ENCODE assay signal across 11 mouse cellular contexts in genomic region chr10:80857386-80857785, GRCm38 (mm10). TPM values are rescaled to one million over a fixed set of nuclear protein-coding genes. Genes with fewer than 3 reads are reported as not detected.
DNase-seq lines count a peak whose midpoint lies in the region; ATAC-seq and TF ChIP-seq lines count a peak whose summit lies in the region.
"Had no signal": no experiment of that assay in that cellular context is flagged by ENCODE, and none has a peak within 500 bp of the region (broad histone marks: within the 10 kb centered on the region; RNA-seq: fewer than 3 reads in every experiment).

No protein-coding gene starts in this region.

- intact Hi-C loops in left cerebral cortex, postnatal 14 days (cut with DNase I), result no loop called here

- peak overlapping the region; percentile 10; the same call in 1 of the 2 replicates for H3K9ac ChIP-seq in kidney, embryonic 15.5 days
- 0 out of 2 replicates have a peak overlapping the region, but pooled peaks have one; percentile 3 for H3K9ac ChIP-seq in forebrain, embryonic 15.5 days (replicated peaks)
- peak overlapping the region; percentile 38 for H3K9ac ChIP-seq in midbrain, embryonic 11.5 days (ENCODE audit: low read length)

- peaks cover 24% of the 10 kb centered on the region for H3K36me3 ChIP-seq in kidney, embryonic 15.5 days
- peaks cover 12% of the 10 kb centered on the region; the same call in 1 of the 2 replicates for H3K36me3 ChIP-seq in forebrain, embryonic 15.5 days
- H3K36me3 ChIP-seq in midbrain, embryonic 11.5 days (ENCODE audit: control insufficient read depth, insufficient read depth, low read length), result peaks cover 5% of the 10 kb centered on the region

- H3K4me2 ChIP-seq in kidney, embryonic 15.5 days, result no peak overlapping the region
- no peak overlapping the region for H3K4me2 ChIP-seq in forebrain, embryonic 15.5 days (replicated peaks)
- H3K4me2 ChIP-seq in midbrain, embryonic 11.5 days, result 0 out of 2 replicates have a peak overlapping the region, but pooled peaks have one; percentile 11

- H3K4me3 ChIP-seq in kidney, embryonic 15.5 days (replicated peaks), result no peak overlapping the region
- peak overlapping the region; percentile 64 for H3K4me3 ChIP-seq in bone marrow, adult 2 months (replicated peaks; ENCODE audit: control insufficient read depth, low read depth, low read length)
- H3K4me3 ChIP-seq in forebrain, embryonic 15.5 days, result no peak overlapping the region
- no peak overlapping the region for H3K4me3 ChIP-seq in midbrain, embryonic 11.5 days (ENCODE audit: low read depth, low read length)
- H3K4me3 ChIP-seq: myocyte had no signal

- 72% methylated on average over 8 of the region's 8 CpGs for WGBS in kidney, embryonic 15.5 days
- WGBS in bone marrow, adult 2 months, result 52% methylated on average over 8 of the region's 8 CpGs
- 34% methylated on average over 8 of the region's 8 CpGs for WGBS in forebrain, embryonic 15.5 days
- WGBS in midbrain, embryonic 11.5 days, result 63% methylated on average over 8 of the region's 8 CpGs

- H3K27ac ChIP-seq in kidney, embryonic 15.5 days, result no peak overlapping the region
- peak overlapping the region; percentile 97 for H3K27ac ChIP-seq in bone marrow, adult 2 months (ENCODE audit: control insufficient read depth, insufficient read depth, low read depth, low read length, poor library complexity)
- H3K27ac ChIP-seq in forebrain, embryonic 15.5 days (replicated peaks), result no peak overlapping the region
- no peak overlapping the region for H3K27ac ChIP-seq in midbrain, embryonic 11.5 days (ENCODE audit: low read depth, low read length)

- no peak for ATAC-seq in kidney, embryonic 15.5 days (replicated peaks; ENCODE audit: low FRiP score)
- ATAC-seq in forebrain, embryonic 15.5 days (replicated peaks), result no peak
- no peak for ATAC-seq in midbrain, embryonic 11.5 days (ENCODE audit: low FRiP score)

- H3K4me1 ChIP-seq in kidney, embryonic 15.5 days, result peaks cover 39% of the 10 kb centered on the region
- H3K4me1 ChIP-seq in bone marrow, adult 2 months (ENCODE audit: control insufficient read depth, insufficient read depth, low read length), result peaks cover 6% of the 10 kb centered on the region
- peaks cover 36% of the 10 kb centered on the region for H3K4me1 ChIP-seq in forebrain, embryonic 15.5 days
- peaks cover 19% of the 10 kb centered on the region for H3K4me1 ChIP-seq in midbrain, embryonic 11.5 days (ENCODE audit: control insufficient read depth, insufficient read depth, low read length)

- no peaks in the 10 kb centered on the region for H3K9me3 ChIP-seq in kidney, embryonic 15.5 days (replicated peaks)
- no peaks in the 10 kb centered on the region for H3K9me3 ChIP-seq in forebrain, embryonic 15.5 days
- no peaks in the 10 kb centered on the region for H3K9me3 ChIP-seq in midbrain, embryonic 11.5 days (ENCODE audit: control insufficient read depth, low read length)

- no peaks in the 10 kb centered on the region for H3K27me3 ChIP-seq in kidney, embryonic 15.5 days
- H3K27me3 ChIP-seq in forebrain, embryonic 15.5 days, result no peaks in the 10 kb centered on the region
- H3K27me3 ChIP-seq in midbrain, embryonic 11.5 days (ENCODE audit: control insufficient read depth, insufficient read depth, low read length), result no peaks in the 10 kb centered on the region

- TF ChIP-seq POLR2A in bone marrow, adult 2 months (IDR thresholded peaks at IDR 0.05; ENCODE audit: borderline replicate concordance, control insufficient read depth, low read depth, low read length), result no peak

- no peak for DNase-seq in kidney, adult 8-10 months
- DNase-seq in midbrain, embryonic 11.5 days (ENCODE audit: low spot score, missing footprints), result no peak
- no peak for DNase-seq in left cerebral cortex, postnatal 14 days (ENCODE audit: low spot score in 2 of 2)
- no peak for DNase-seq in urinary bladder, postnatal 25 days (ENCODE audit: low spot score)
- DNase-seq in cerebellum, adult 9-10 months, result no peak

- TF ChIP-seq CTCF in bone marrow, adult 2 months (IDR thresholded peaks at IDR 0.05; ENCODE audit: control insufficient read depth, insufficient read depth, low read length), result no peak

RNA-seq across cellular contexts. Expression of gene Sppl2b, which starts 2.3 kb away (rescaled TPM):
- 43.8 and 48.1 TPM in 2 replicates for polyA plus RNA-seq in kidney, embryonic 15.5 days (2015; fragmentation: Nextera tagmentation; extraction: Ambion mirVana)
- 68.6 and 109 TPM in 2 replicates for polyA plus RNA-seq in bone marrow, adult 2 months (2011; ENCODE audit: insufficient read depth, insufficient read length, low replicate concordance, missing spikeins)
- 58.7 and 61.0 TPM in 2 replicates for polyA plus RNA-seq in forebrain, embryonic 15.5 days (2015; fragmentation: Nextera tagmentation; extraction: Ambion mirVana)
- polyA plus RNA-seq in midbrain, embryonic 11.5 days (2014; fragmentation: Nextera tagmentation; extraction: Ambion mirVana), result 19.7 and 24.0 TPM in 2 replicates
- 10 to 100 TPM; 81.8 to 89.3 TPM for total RNA-seq in left cerebral cortex, postnatal 14 days (2021)

RNA-seq across cellular contexts. Expression of gene Lsm7, which starts 2.4 kb away (rescaled TPM):
- 303 and 328 TPM in 2 replicates for polyA plus RNA-seq in kidney, embryonic 15.5 days (2015; fragmentation: Nextera tagmentation; extraction: Ambion mirVana)
- 114 and 136 TPM in 2 replicates for polyA plus RNA-seq in bone marrow, adult 2 months (2011; ENCODE audit: insufficient read depth, insufficient read length, low replicate concordance, missing spikeins)
- 268 and 279 TPM in 2 replicates for polyA plus RNA-seq in forebrain, embryonic 15.5 days (2015; fragmentation: Nextera tagmentation; extraction: Ambion mirVana)
- 248 and 290 TPM in 2 replicates for polyA plus RNA-seq in midbrain, embryonic 11.5 days (2014; fragmentation: Nextera tagmentation; extraction: Ambion mirVana)
- total RNA-seq in left cerebral cortex, postnatal 14 days (2021), result 10 to 100 TPM; 46.4 to 52.7 TPM

RNA-seq across cellular contexts. Expression of gene Lingo3, which starts 13.5 kb away (rescaled TPM):
- polyA plus RNA-seq in kidney, embryonic 15.5 days (2015; fragmentation: Nextera tagmentation; extraction: Ambion mirVana), result 0.83 and 1.2 TPM in 2 replicates
- polyA plus RNA-seq in bone marrow, adult 2 months (2011; ENCODE audit: insufficient read depth, insufficient read length, low replicate concordance, missing spikeins), result not detected in 2 replicates
- 4.4 and 5.5 TPM in 2 replicates for polyA plus RNA-seq in forebrain, embryonic 15.5 days (2015; fragmentation: Nextera tagmentation; extraction: Ambion mirVana)
- polyA plus RNA-seq in midbrain, embryonic 11.5 days (2014; fragmentation: Nextera tagmentation; extraction: Ambion mirVana), result 0.23 and 0.55 TPM in 2 replicates
- 10 to 100 TPM; 30.0 to 33.0 TPM for total RNA-seq in left cerebral cortex, postnatal 14 days (2021)

RNA-seq across cellular contexts. Expression of gene Tmprss9, which starts 14.3 kb away (rescaled TPM):
- polyA plus RNA-seq in kidney, embryonic 15.5 days (2015; fragmentation: Nextera tagmentation; extraction: Ambion mirVana), result 0.04 TPM in 1 of 2 replicates, not detected in the other
- polyA plus RNA-seq in bone marrow, adult 2 months (2011; ENCODE audit: insufficient read depth, insufficient read length, low replicate concordance, missing spikeins), result not detected in 2 replicates
- polyA plus RNA-seq in forebrain, embryonic 15.5 days (2015; fragmentation: Nextera tagmentation; extraction: Ambion mirVana), result 0.06 and 0.15 TPM in 2 replicates
- polyA plus RNA-seq in midbrain, embryonic 11.5 days (2014; fragmentation: Nextera tagmentation; extraction: Ambion mirVana), result not detected in 2 replicates
- total RNA-seq in left cerebral cortex, postnatal 14 days (2021), result under 1 TPM; 0.13 to 0.18 TPM
- total RNA-seq: ES-E14 had no signal
- polyA plus RNA-seq: heart, embryonic 16.5 days had no signal

RNA-seq across cellular contexts. Expression of gene Oaz1, which starts 30.9 kb away (rescaled TPM):
- 1,583 and 1,739 TPM in 2 replicates for polyA plus RNA-seq in kidney, embryonic 15.5 days (2015; fragmentation: Nextera tagmentation; extraction: Ambion mirVana)
- polyA plus RNA-seq in bone marrow, adult 2 months (2011; ENCODE audit: insufficient read depth, insufficient read length, low replicate concordance, missing spikeins), result 672 and 986 TPM in 2 replicates
- 1,419 and 1,463 TPM in 2 replicates for polyA plus RNA-seq in forebrain, embryonic 15.5 days (2015; fragmentation: Nextera tagmentation; extraction: Ambion mirVana)
- polyA plus RNA-seq in midbrain, embryonic 11.5 days (2014; fragmentation: Nextera tagmentation; extraction: Ambion mirVana), result 1,723 and 1,824 TPM in 2 replicates
- 100 to 1,000 TPM; 433 to 483 TPM for total RNA-seq in left cerebral cortex, postnatal 14 days (2021)
